Mouse (Mus musculus) C2C12 (cell line): ENCODE measurements around the gene Mmgt1. TPM values are rescaled to one million over a fixed set of nuclear protein-coding genes. Genes with fewer than 3 reads are reported as not detected.

Experiments
- H3K27me3 ChIP-seq: one replicate; pipeline ENCODE4 v1.6.1; 2011; ENCODE audit not compliant: control insufficient read depth, insufficient read depth, insufficient read length
- H3K36me3 ChIP-seq: one replicate; pipeline ENCODE4 v1.6.1; 2011; ENCODE audit not compliant: control insufficient read depth, insufficient read depth
- H3K4me3 ChIP-seq: one replicate; pipeline ENCODE4 v1.5.1; 2011; ENCODE audit warnings: mild to moderate bottlenecking, control low read depth; ENCODE audit not compliant: poor library complexity, insufficient read depth, severe bottlenecking
- H3K79me2 ChIP-seq: one replicate; pipeline ENCODE4 v1.6.1; 2011; ENCODE audit not compliant: control insufficient read depth, insufficient read depth
- H3K79me3 ChIP-seq: one replicate; pipeline ENCODE4 v1.6.1; 2011; ENCODE audit warnings: low read depth, control low read depth
- H3ac ChIP-seq: one replicate; pipeline ENCODE3; 2011; ENCODE audit warnings: low read depth; ENCODE audit not compliant: control insufficient read depth, insufficient read length
- CEBPB ChIP-seq: IDR thresholded peaks from one replicate; pipeline ENCODE4 v1.6.1; 2011; ENCODE audit warnings: low read depth, mild to moderate bottlenecking, control low read depth, moderate library complexity
- CTCF ChIP-seq: IDR thresholded peaks from one replicate; pipeline ENCODE4 v1.5.1; 2011; ENCODE audit not compliant: control insufficient read depth, insufficient read depth, insufficient read length
- FOSL1 ChIP-seq: IDR thresholded peaks from one replicate; pipeline ENCODE4 v1.8.0; 2011; ENCODE audit warnings: mild to moderate bottlenecking, low read length; ENCODE audit not compliant: poor library complexity, insufficient read depth, severe bottlenecking
- MAX ChIP-seq: IDR thresholded peaks from one replicate; pipeline ENCODE4 v1.6.1; 2011; ENCODE audit warnings: mild to moderate bottlenecking, control low read depth
- MYOD1 ChIP-seq: IDR thresholded peaks from one replicate; pipeline ENCODE4 v1.6.1; 2011; ENCODE audit warnings: low read depth; ENCODE audit not compliant: control insufficient read depth, insufficient read length
- MYOG ChIP-seq: IDR thresholded peaks from one replicate; pipeline ENCODE4 v1.6.1; 2011; ENCODE audit not compliant: control insufficient read depth, insufficient read length; ENCODE audit errors: extremely low read depth
- USF1 ChIP-seq: IDR thresholded peaks from one replicate; pipeline ENCODE4 v1.6.1; 2011; ENCODE audit warnings: low read depth, mild to moderate bottlenecking, control low read depth, moderate library complexity
- long read RNA-seq, 2 experiments: library from polyadenylated mRNA; unstranded; transcript quantifications; one replicate each; pipeline ENCODE4 v2.0.0; 2019 to 2020
- polyA plus RNA-seq: library from polyadenylated mRNA; unstranded; fragments of >200 nt; fragmentation: generic; extraction: Trizol; gene quantifications from one replicate; pipeline ENCODE4 v1.2.1, GENCODE M21; 2012; ENCODE audit warnings: missing spikeins

The Mmgt1 gene
- 11.7 TPM for polyA plus RNA-seq
- long read RNA-seq, experiment 1, full-length matches to known transcripts = 11 of 15 reads
- long read RNA-seq, experiment 1, partial matches to known transcripts = 0 of 15 reads
- long read RNA-seq, experiment 1, other reads (novel, unspliced or antisense) = 4 of 15 reads
- long read RNA-seq, experiment 2, full-length matches to known transcripts = 40 of 47 reads
- long read RNA-seq, experiment 2, partial matches to known transcripts = 0 of 47 reads
- long read RNA-seq, experiment 2, other reads (novel, unspliced or antisense) = 7 of 47 reads

DNA sequence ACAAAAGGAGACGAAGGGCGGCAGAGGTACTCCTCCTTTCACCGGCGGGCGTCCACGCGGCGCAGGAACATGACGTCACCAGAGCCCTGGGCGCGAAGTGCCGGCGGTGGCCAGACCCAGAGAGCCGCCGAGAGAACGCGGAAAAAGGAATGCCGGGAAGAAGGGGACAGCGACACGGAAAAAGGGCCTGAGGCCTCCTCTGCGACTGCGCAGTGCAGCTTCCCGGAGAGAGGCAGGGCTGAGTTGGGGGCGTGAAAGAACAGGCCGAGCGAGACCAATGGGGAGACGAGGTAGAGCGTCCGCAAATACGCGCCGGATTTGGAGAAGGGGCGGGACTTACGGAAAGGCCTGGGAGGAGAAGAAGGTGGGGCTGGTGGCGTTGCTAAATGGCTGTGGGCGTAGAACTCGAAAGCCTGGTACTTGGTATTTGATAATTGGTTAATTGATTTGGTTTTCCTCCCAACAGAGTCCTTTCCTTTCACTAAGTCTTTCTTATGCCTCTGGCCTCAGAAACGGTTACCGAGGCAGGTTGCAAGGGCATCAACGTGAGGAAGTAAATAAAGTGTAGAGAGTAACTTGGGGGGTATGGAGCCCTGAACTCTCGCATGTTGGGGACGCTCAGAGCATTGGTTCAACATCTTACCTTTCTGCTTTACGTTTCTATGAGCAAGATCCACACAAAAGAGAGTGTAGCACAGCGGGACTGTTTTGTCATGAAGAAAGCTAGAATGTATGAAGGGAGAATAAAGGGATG, at the start of gene Mmgt1:
Gene Mmgt1, minus strand, starts transcription at position 183 of the 754 bp plus-strand sequence.
- peak within 1 kb of the TSS; percentile 59 for H3K4me3 ChIP-seq
- peaks cover 46% of the 10 kb centered on the region for H3K79me2 ChIP-seq
- peaks cover 27% of the 10 kb centered on the region for H3K79me3 ChIP-seq
- H3K27me3 ChIP-seq = no peaks in the 10 kb centered on the region
- peak within 1 kb of the TSS; percentile 77 for H3ac ChIP-seq
- TF ChIP-seq MAX = peak; percentile 42
- TF ChIP-seq USF1 = no peak
- H3K36me3 ChIP-seq = peaks cover 6% of the 10 kb centered on the region

DNA sequence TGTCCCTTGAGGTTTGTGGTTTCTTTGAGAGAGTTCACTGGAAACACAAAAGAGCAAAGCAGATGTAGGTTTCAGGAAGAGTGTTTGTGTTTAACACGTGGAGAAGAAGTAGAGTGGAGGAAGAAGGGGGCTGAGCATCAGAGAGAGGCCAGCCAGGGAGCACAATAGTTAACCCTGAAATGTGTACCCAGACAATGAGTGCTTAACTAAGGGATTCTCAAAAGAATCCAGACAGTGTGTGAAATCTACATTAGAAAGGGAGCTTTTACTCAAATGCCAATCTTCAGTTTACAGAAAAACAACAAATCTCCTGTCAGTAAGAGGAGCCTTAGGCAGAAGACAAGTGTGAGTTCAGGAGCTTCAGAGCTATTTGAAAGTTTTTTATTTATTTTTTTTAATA, 42.2 kb upstream of the Mmgt1 start:
- Histone ChIP-seq H3K27me3 (no peaks in the 10 kb centered on the region), H3ac (no peak overlapping the region), H3K79me3 (no peaks in the 10 kb centered on the region), H3K36me3 (no peaks in the 10 kb centered on the region), H3K79me2 (no peaks in the 10 kb centered on the region), H3K4me3 (no peak overlapping the region)
- TF ChIP-seq MYOG (no peak), CTCF (no peak), FOSL1 (no peak), CEBPB (no peak), MAX (no peak), MYOD1 (no peak), USF1 (no peak)

DNA sequence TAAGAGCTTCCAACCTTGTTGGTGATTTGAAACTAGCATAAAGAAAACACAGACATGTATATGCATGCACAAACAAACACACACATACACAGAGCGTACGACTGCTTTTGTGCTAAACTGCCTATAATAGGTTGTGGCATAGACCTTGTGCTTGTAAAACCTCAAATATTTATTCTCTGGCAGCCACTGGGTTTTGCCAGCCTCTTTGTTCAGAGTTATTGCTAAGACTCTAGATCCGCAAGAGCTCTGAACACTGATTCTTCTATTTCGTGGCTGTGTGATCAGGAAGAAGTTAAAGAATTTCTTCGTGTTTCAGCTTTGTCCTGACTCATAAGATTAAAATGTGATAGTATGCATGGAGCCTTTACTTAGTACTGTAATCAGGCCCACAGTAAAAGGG, 38.3 kb upstream of the Mmgt1 start:
- H3K27me3 ChIP-seq = no peaks in the 10 kb centered on the region
- H3ac ChIP-seq = no peak overlapping the region
- no peaks in the 10 kb centered on the region for H3K36me3 ChIP-seq
- H3K79me3 ChIP-seq = no peaks in the 10 kb centered on the region
- TF ChIP-seq MAX (no peak), MYOD1 (no peak), USF1 (no peak), FOSL1 (no peak), CEBPB (no peak), CTCF (no peak), MYOG (no peak)
- H3K79me2 ChIP-seq = no peaks in the 10 kb centered on the region
- no peak overlapping the region for H3K4me3 ChIP-seq

DNA sequence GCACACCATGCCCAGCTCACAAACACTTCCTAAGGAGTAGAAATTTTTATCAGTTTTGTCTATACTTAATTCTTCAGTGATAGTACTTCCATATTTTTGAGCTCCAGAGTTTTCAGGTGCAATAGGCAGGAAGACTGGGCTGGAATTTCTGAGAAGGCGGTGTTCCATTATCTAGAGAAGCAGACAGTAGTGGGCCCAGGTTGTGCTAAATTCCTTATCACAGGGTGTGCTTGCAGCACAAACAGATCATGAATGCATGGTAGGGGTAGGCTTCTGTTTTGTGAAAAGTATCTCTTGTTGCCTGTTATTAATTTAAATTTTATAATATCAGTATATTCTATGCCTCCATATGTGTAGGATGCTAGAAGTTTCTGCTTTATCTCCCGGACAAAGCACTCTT, 17.4 kb upstream of the Mmgt1 start:
- Histone ChIP-seq H3K4me3 (no peak overlapping the region), H3ac (no peak overlapping the region), H3K27me3 (no peaks in the 10 kb centered on the region), H3K36me3 (no peaks in the 10 kb centered on the region), H3K79me3 (no peaks in the 10 kb centered on the region), H3K79me2 (no peaks in the 10 kb centered on the region)
- TF ChIP-seq MAX = no peak
- TF ChIP-seq CTCF = no peak
- no peak for TF ChIP-seq USF1
- no peak for TF ChIP-seq CEBPB
- TF ChIP-seq MYOG = no peak
- no peak for TF ChIP-seq FOSL1
- TF ChIP-seq MYOD1 = no peak

DNA sequence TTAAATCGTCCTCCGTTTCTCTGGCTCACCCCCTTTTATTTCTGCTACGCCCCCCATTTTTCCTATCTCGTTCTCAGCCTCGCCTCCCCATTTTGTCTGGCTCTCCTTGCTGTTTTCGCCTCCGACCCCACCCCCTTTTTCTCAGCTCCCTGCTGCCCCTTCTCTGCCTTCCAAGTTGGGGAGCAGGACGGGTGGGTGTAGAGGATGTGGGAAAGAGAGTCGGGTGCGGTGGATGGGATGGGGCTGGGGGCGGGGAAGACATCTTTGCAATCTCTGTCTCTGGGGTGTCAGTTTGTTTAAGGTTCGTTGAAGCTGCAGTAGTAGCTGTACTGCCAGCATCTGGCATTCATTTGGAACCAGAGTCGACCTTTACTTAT, 12.4 kb upstream of the Mmgt1 start:
- H3K79me3 ChIP-seq = no peaks in the 10 kb centered on the region
- H3K4me3 ChIP-seq = peak overlapping the region; percentile 40
- H3K79me2 ChIP-seq = no peaks in the 10 kb centered on the region
- no peaks in the 10 kb centered on the region for H3K36me3 ChIP-seq
- TF ChIP-seq MYOG (no peak), MYOD1 (no peak), FOSL1 (no peak), CEBPB (no peak), CTCF (no peak), MAX (no peak), USF1 (no peak)
- no peaks in the 10 kb centered on the region for H3K27me3 ChIP-seq
- peak overlapping the region; percentile 58 for H3ac ChIP-seq
